Mouse (Mus musculus): ENCODE data around the gene Cidec. TPM values are rescaled to one million over a fixed set of nuclear protein-coding genes. Genes with fewer than 3 reads are reported as not detected.

Gene Cidec
- total and polyA plus RNA-seq, 2 experiments from 2014 or later, result not detected

DNA sequence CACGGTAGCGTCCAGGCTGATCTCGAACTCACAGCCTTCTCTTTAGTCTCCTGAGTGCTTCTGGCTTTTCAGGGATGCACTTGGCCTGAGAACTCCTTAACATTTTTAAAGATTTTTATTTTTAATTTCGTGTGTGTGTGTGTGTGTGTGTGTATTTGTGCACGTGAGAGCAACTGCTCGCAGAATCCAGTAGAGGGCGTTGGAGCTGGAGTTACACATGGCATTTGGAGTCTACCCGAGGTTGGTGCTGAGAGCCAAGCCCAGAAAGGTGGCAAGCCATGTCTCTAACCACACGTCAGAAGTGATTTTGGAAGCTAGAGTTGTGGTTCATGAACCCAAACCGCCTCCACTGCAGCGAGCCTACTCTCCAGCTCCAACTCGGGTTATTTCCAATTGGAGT is 7.5 kb upstream of the Cidec start:
- TF ChIP-seq CTCF (IDR thresholded peaks at IDR 0.05; ENCODE audit: low read depth) (peak; percentile 19; the same call in 1 of the 2 replicates), EP300 (IDR thresholded peaks at IDR 0.05; ENCODE audit: low read depth) (no peak)
- peak overlapping the region; percentile 63 for H3K27ac ChIP-seq (ENCODE audit: low read depth)
- H3K9ac ChIP-seq (replicated peaks; ENCODE audit: low read depth, low read length), result peak overlapping the region; percentile 94
- no peak for ATAC-seq (ENCODE audit: insufficient read depth, low read depth)
- peaks cover 20% of the 10 kb centered on the region for H3K36me3 ChIP-seq (replicated peaks; ENCODE audit: control insufficient read depth, insufficient read depth, low read length)
- DNase-seq (ENCODE audit: low spot score), result no peak
- H3K27me3 ChIP-seq (ENCODE audit: control insufficient read depth, insufficient read depth, low read length), result no peaks in the 10 kb centered on the region
- peak overlapping the region; percentile 93 for H3K4me3 ChIP-seq (ENCODE audit: low read depth, low read length)
- WGBS, result 45% methylated on average over 12 of the region's 12 CpGs
- peak overlapping the region; percentile 98 for H3K4me2 ChIP-seq (ENCODE audit: low read depth, low read length)
- H3K9me3 ChIP-seq (replicated peaks; ENCODE audit: control insufficient read depth, low read length), result no peaks in the 10 kb centered on the region
- H3K4me1 ChIP-seq (ENCODE audit: control insufficient read depth, insufficient read depth), result peaks cover 8% of the 10 kb centered on the region; the same call in 1 of the 2 replicates

DNA sequence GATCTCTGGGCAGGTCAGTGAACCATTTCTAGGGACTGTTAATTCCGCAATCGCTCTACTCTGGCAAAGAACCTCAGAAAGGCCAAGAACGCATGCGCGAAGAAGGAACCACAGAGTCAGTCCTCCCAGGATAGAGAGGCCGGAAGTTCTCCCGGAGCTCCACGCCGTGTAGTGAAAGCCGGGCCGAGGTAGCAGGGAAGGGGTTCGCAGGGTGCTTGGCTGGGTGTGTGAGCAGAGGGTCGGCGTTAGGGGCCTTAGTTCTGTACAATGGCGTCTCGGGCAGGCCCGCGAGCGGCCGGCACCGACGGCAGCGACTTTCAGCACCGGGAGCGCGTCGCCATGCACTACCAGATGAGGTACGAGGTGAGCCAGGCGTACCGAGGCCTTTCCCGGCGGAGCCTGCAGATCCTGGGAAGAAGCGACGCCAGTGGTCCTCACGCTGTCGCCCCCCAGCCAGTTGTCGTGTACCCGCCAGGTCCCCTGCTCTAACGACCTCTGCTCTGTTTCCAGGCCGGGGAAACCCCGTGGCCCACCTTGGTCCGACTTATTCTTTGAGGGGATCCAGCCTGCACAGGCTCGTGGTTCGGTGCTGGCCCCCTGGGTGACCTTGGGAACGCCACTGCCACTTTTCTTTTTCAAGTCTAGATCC is 7.0 kb upstream of the Cidec start, which contains the start of gene Jagn1:
Gene Jagn1, plus strand, starts transcription at position 128 of the 649 bp plus-strand sequence.
- Histone ChIP-seq H3K36me3 (replicated peaks; ENCODE audit: control insufficient read depth, insufficient read depth, low read length) (peaks cover 14% of the 10 kb centered on the region), H3K4me2 (ENCODE audit: low read depth, low read length) (peak within 1 kb of the TSS; percentile 98), H3K27me3 (ENCODE audit: control insufficient read depth, insufficient read depth, low read length) (no peaks in the 10 kb centered on the region), H3K9ac (replicated peaks; ENCODE audit: low read depth, low read length) (peak within 1 kb of the TSS; percentile 94), H3K27ac (ENCODE audit: low read depth) (peak within 1 kb of the TSS; percentile 63), H3K4me3 (ENCODE audit: low read depth, low read length) (peak within 1 kb of the TSS; percentile 93), H3K9me3 (replicated peaks; ENCODE audit: control insufficient read depth, low read length) (no peaks in the 10 kb centered on the region), H3K4me1 (ENCODE audit: control insufficient read depth, insufficient read depth) (peaks cover 8% of the 10 kb centered on the region; the same call in 1 of the 2 replicates)
- DNase-seq (ENCODE audit: low spot score) (peak; percentile 93), ATAC-seq (ENCODE audit: insufficient read depth, low read depth) (peak; percentile 91)
- WGBS, result 2% methylated on average over 45 of the region's 45 CpGs
- no peak for TF ChIP-seq EP300 (IDR thresholded peaks at IDR 0.05; ENCODE audit: low read depth)

DNA sequence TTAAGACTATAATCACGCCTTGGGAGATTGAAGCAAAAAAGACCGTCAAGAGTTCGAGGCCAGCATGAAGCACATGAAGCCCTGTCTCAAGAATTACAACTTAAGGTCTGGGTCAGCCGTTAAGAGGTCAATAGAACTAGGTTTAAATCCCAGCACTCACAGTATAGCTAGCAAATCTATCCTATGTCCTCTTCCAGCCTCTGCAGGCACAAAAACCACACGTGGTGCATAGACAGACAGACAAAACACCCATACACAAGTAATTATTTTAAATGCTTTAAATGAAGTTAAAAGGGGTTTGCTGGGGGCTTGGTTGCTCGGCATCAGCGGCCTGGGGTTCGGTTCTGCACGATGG is 6.5 kb upstream of the Cidec start:
- Histone ChIP-seq H3K9me3 (replicated peaks; ENCODE audit: control insufficient read depth, low read length) (no peaks in the 10 kb centered on the region), H3K4me1 (ENCODE audit: control insufficient read depth, insufficient read depth) (peaks cover 8% of the 10 kb centered on the region; the same call in 1 of the 2 replicates), H3K36me3 (replicated peaks; ENCODE audit: control insufficient read depth, insufficient read depth, low read length) (peaks cover 9% of the 10 kb centered on the region), H3K27me3 (ENCODE audit: control insufficient read depth, insufficient read depth, low read length) (no peaks in the 10 kb centered on the region), H3K4me2 (ENCODE audit: low read depth, low read length) (peak overlapping the region; percentile 98), H3K27ac (ENCODE audit: low read depth) (peak overlapping the region; percentile 30; the same call in 1 of the 2 replicates), H3K9ac (replicated peaks; ENCODE audit: low read depth, low read length) (peak overlapping the region; percentile 94), H3K4me3 (ENCODE audit: low read depth, low read length) (peak overlapping the region; percentile 93)
- no peak for DNase-seq (ENCODE audit: low spot score)
- ATAC-seq (ENCODE audit: insufficient read depth, low read depth), result peak; percentile 24
- TF ChIP-seq CTCF (IDR thresholded peaks at IDR 0.05; ENCODE audit: low read depth), result no peak
- no peak for TF ChIP-seq EP300 (IDR thresholded peaks at IDR 0.05; ENCODE audit: low read depth)
- 38% methylated on average over 9 of the region's 9 CpGs for WGBS

DNA sequence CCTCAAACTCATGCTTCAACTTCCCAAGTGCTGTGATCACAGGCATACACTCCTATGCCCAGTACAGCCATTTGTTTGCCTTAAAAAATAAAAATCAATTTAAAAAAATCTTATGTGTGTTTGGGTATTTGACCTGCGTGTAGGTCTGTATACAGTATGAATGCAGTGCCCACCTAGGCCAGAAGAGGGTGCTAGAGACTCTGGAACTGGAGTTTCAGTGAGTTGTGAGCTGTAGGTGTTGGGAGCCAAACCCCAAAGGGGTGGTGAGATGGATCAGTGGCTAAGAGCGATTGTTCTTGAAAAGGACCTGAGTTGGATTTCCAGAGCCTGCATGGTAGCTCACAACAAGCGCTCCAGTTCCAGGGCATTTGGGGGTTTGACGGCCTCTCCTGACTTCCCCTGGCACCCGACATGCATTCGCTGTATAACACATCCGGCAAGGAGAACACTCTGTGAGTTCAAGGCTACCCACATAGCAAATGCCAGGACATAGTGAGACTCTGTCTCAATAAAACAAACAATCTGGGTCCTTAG is 5.7 kb upstream of the Cidec start:
- WGBS, result 56% methylated on average over 7 of the region's 7 CpGs
- no peak for TF ChIP-seq EP300 (IDR thresholded peaks at IDR 0.05; ENCODE audit: low read depth)
- TF ChIP-seq CTCF (IDR thresholded peaks at IDR 0.05; ENCODE audit: low read depth), result peak; percentile 91
- peaks cover 8% of the 10 kb centered on the region; the same call in 1 of the 2 replicates for H3K4me1 ChIP-seq (ENCODE audit: control insufficient read depth, insufficient read depth)
- no peak overlapping the region for H3K4me2 ChIP-seq (ENCODE audit: low read depth, low read length)
- no peak overlapping the region for H3K27ac ChIP-seq (ENCODE audit: low read depth)
- no peaks in the 10 kb centered on the region for H3K27me3 ChIP-seq (ENCODE audit: control insufficient read depth, insufficient read depth, low read length)
- no peaks in the 10 kb centered on the region for H3K9me3 ChIP-seq (replicated peaks; ENCODE audit: control insufficient read depth, low read length)
- H3K9ac ChIP-seq (replicated peaks; ENCODE audit: low read depth, low read length), result no peak overlapping the region
- peaks cover 3% of the 10 kb centered on the region; the same call in 1 of the 2 replicates for H3K36me3 ChIP-seq (replicated peaks; ENCODE audit: control insufficient read depth, insufficient read depth, low read length)
- DNase-seq (ENCODE audit: low spot score), result peak; percentile 66
- peak; percentile 22; the same call in 1 of the 2 replicates for ATAC-seq (ENCODE audit: insufficient read depth, low read depth)
- no peak overlapping the region for H3K4me3 ChIP-seq (ENCODE audit: low read depth, low read length)

DNA sequence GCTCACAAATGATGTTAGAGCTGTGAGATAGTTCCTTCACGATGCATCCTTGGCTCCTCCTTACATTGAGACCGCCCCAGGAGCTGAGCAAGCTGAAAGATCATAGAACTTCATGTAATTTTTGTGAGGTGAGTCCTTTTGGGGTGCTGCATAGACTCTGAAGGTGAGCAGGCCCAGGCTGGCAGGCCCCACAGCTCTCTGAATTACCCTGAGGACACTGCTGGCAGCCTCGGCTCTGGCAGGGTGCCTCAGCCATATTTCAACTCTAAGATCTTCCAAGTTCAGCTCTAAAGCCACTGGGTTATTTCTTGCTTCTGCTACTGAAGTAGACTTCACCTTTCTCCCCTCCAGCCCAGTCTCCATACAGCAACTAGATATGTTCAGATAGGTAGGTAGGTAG is 5.1 kb upstream of the Cidec start:
- WGBS, result 77% methylated on average over 3 of the region's 3 CpGs
- no peak for DNase-seq (ENCODE audit: low spot score)
- ATAC-seq (ENCODE audit: insufficient read depth, low read depth), result no peak
- H3K27me3 ChIP-seq (ENCODE audit: control insufficient read depth, insufficient read depth, low read length), result no peaks in the 10 kb centered on the region
- peaks cover 3% of the 10 kb centered on the region; the same call in 1 of the 2 replicates for H3K36me3 ChIP-seq (replicated peaks; ENCODE audit: control insufficient read depth, insufficient read depth, low read length)
- no peak overlapping the region for H3K9ac ChIP-seq (replicated peaks; ENCODE audit: low read depth, low read length)
- no peaks in the 10 kb centered on the region for H3K9me3 ChIP-seq (replicated peaks; ENCODE audit: control insufficient read depth, low read length)
- H3K27ac ChIP-seq (ENCODE audit: low read depth), result no peak overlapping the region
- peaks cover 8% of the 10 kb centered on the region; the same call in 1 of the 2 replicates for H3K4me1 ChIP-seq (ENCODE audit: control insufficient read depth, insufficient read depth)
- no peak overlapping the region for H3K4me3 ChIP-seq (ENCODE audit: low read depth, low read length)
- H3K4me2 ChIP-seq (ENCODE audit: low read depth, low read length), result no peak overlapping the region
- no peak for TF ChIP-seq EP300 (IDR thresholded peaks at IDR 0.05; ENCODE audit: low read depth)
- no peak for TF ChIP-seq CTCF (IDR thresholded peaks at IDR 0.05; ENCODE audit: low read depth)
